Mouse (Mus musculus) gastrocnemius, adult 18-20 months (tissue): ENCODE results near the gene Gak. TPM values are rescaled to one million over a fixed set of nuclear protein-coding genes. Genes with fewer than 3 reads are reported as not detected.

Experiments used
- DNase-seq: peaks from one replicate; pipeline ENCODE4 v3.0.0; 2021; ENCODE audit warnings: low spot score
- long read RNA-seq, 2 experiments: library from polyadenylated mRNA; stranded (forward); transcript quantifications; one replicate each; pipeline ENCODE4 v2.0.0; 2021
- total RNA-seq, 2 experiments: library from RNA; stranded (reverse); gene quantifications; 2 replicates each; pipeline ENCODE4 v1.2.3; 2021

Gene Gak
- 10 to 100 TPM; 10.9 to 11.9 TPM for total RNA-seq
- long read RNA-seq, experiment 1: 0 reads
- long read RNA-seq, experiment 2, partial matches to known transcripts: 2 of 3 reads
- long read RNA-seq, experiment 2, other reads (novel, unspliced or antisense): 1 of 3 reads

GRCm38 (mm10) chr5:108629634-108630483 is at the start of gene Gak, which contains the start of gene Tmem175:
Gak (minus strand) TSS chr5:108629755.
Tmem175 (plus strand) TSS chr5:108629770.
- peak; percentile 90 for DNase-seq

GRCm38 (mm10) chr5:108678296-108678854 is 48.8 kb upstream of the Gak start:
- no peak for DNase-seq

GRCm38 (mm10) chr5:108677605-108678295 is 48.2 kb upstream of the Gak start:
- DNase-seq: no peak

GRCm38 (mm10) chr5:108676772-108677498 is 47.4 kb upstream of the Gak start:
- DNase-seq: no peak

GRCm38 (mm10) chr5:108675251-108675816 is 45.8 kb upstream of the Gak start, which contains the start of gene Slc26a1:
Slc26a1 (minus strand) TSS chr5:108675569.
- DNase-seq: no peak

GRCm38 (mm10) chr5:108674624-108675023 is 45.1 kb upstream of the Gak start:
- no peak for DNase-seq

- no peak for DNase-seq
Measured at GRCm38 (mm10) chr5:108671757-108672156, 42.2 kb upstream of the Gak start.

GRCm38 (mm10) chr5:108670785-108671184 is 41.2 kb upstream of the Gak start:
- no peak for DNase-seq

- DNase-seq: no peak
Measured at GRCm38 (mm10) chr5:108669986-108670385, 40.4 kb upstream of the Gak start.

- DNase-seq: peak; percentile 93
Measured at GRCm38 (mm10) chr5:108668977-108669936, 39.7 kb upstream of the Gak start, which contains the start of gene Dgkq. Dgkq (minus strand) TSS chr5:108669672.

- DNase-seq: no peak
Measured at GRCm38 (mm10) chr5:108668387-108668932, 38.9 kb upstream of the Gak start.

GRCm38 (mm10) chr5:108667370-108667769 is 37.8 kb upstream of the Gak start:
- DNase-seq: no peak

GRCm38 (mm10) chr5:108665066-108665465 is 35.5 kb upstream of the Gak start:
- no peak for DNase-seq

- no peak for DNase-seq
Measured at GRCm38 (mm10) chr5:108662772-108663171, 33.2 kb upstream of the Gak start.

GRCm38 (mm10) chr5:108660632-108661268 is 31.2 kb upstream of the Gak start:
- DNase-seq: peak; percentile 94

- DNase-seq: no peak
Measured at GRCm38 (mm10) chr5:108659698-108660631, 30.4 kb upstream of the Gak start, which contains the start of gene Idua. Idua (plus strand) TSS chr5:108660331.

GRCm38 (mm10) chr5:108658611-108659010 is 29.1 kb upstream of the Gak start:
- DNase-seq: no peak

GRCm38 (mm10) chr5:108657406-108657805 is 27.9 kb upstream of the Gak start:
- DNase-seq: no peak
